Mouse (Mus musculus): ENCODE results near the gene Ing3. TPM values are rescaled to one million over a fixed set of nuclear protein-coding genes. Genes with fewer than 3 reads are reported as not detected.

The Ing3 gene
- polyA plus RNA-seq, 1 experiment from 2014 or later = 64.5 TPM

DNA sequence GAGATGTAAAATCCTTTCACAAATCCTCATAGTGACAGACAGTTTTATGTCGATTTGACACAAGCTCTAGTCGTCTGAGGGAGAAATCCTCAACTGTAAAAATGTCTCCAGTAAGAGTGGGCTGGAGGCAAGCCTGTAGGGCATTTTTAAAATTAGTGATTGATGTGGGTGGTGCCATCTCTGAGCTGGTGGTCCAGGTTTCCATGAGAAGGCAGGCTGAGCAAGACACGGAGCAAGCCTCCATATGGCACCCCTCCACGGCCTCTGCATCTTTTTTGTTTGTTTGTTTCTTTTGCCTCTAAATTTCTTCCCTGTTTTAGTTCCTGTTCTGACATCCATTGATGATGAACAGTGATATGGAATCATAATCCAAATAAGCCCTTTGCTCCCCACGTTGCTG lies 63.1 kb downstream of the Ing3 start:
- Histone ChIP-seq H3K9me3 (replicated peaks) (no peaks in the 10 kb centered on the region), H3K4me3 (replicated peaks) (no peak overlapping the region), H3K4me1 (peaks cover 19% of the 10 kb centered on the region), H3K27me3 (no peaks in the 10 kb centered on the region), H3K9ac (no peak overlapping the region), H3K4me2 (no peak overlapping the region), H3K27ac (no peak overlapping the region), H3K36me3 (0 out of 2 replicates have a peak, but pooled peaks cover 8% of the 10 kb centered on the region)
- WGBS = 66% methylated on average over 5 of the region's 5 CpGs
- ATAC-seq (replicated peaks; ENCODE audit: low FRiP score) = no peak

DNA sequence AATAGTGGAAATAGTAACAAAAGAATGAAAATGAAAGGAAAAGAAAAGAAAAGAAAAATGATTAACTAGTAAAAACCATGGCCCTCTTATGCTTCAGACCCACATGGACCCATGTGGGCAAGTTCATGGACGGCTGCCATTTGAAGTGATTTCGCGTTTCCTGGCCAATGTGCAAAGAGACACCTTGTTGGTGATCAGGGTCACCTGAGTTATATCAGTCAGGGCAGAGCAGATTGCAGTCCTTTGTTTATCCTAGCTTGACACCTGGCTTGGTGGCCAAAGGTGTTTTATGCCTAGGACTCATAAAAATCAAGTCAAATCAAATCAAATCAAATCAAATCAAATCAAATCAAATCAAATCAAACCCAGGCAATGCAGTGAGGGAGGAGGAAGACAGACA lies 64.0 kb downstream of the Ing3 start:
- Histone ChIP-seq H3K4me2 (no peak overlapping the region), H3K36me3 (0 out of 2 replicates have a peak, but pooled peaks cover 8% of the 10 kb centered on the region), H3K4me1 (peaks cover 22% of the 10 kb centered on the region), H3K9ac (no peak overlapping the region), H3K4me3 (replicated peaks) (no peak overlapping the region), H3K27me3 (no peaks in the 10 kb centered on the region), H3K9me3 (replicated peaks) (no peaks in the 10 kb centered on the region), H3K27ac (no peak overlapping the region)
- 90% methylated on average over 3 of the region's 3 CpGs for WGBS
- no peak for ATAC-seq (replicated peaks; ENCODE audit: low FRiP score)

DNA sequence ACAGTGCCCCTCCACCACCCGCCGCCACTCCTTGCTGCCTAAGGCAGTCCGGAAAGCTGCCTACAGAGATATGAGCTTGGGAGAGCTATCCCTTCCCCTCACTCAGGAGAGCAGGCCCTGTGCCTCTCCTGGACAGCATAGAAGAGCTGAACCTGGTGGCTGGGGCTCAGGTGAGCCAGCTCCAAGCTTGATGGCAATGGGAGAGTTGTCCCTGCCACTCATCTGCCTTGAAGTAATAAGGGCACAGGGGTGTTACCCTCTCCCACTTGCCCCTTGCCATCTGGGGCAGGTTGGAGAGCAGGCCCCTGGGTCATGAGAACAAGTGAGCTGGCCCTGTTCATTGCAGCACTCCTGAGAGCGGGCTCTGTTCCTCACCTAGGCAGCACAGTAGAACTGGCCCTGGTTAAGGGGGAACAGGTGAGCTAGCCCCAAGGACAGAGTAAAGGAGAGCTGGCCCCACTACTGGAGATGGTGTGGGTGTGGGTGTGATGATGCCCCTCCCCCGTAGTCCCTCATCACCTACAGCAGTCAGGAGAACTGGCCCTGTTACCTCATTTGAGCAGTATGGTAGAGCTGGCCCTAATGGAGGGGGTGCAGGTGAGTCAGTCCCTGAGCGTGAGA lies 65.0 kb downstream of the Ing3 start:
- Histone ChIP-seq H3K4me2 (no peak overlapping the region), H3K4me3 (replicated peaks) (no peak overlapping the region), H3K4me1 (peaks cover 32% of the 10 kb centered on the region), H3K9ac (no peak overlapping the region), H3K27ac (no peak overlapping the region), H3K9me3 (replicated peaks) (no peaks in the 10 kb centered on the region), H3K36me3 (0 out of 2 replicates have a peak, but pooled peaks cover 8% of the 10 kb centered on the region), H3K27me3 (no peaks in the 10 kb centered on the region)
- ATAC-seq (replicated peaks; ENCODE audit: low FRiP score) = peak; percentile 41; the same call in 1 of the 2 replicates
- 94% methylated on average over 6 of the region's 6 CpGs for WGBS

- WGBS = 62% methylated on average over 7 of the region's 7 CpGs
Measured at GRCm38 (mm10) chr6:22017631-22018030, 68.3 kb downstream of the Ing3 start.

DNA sequence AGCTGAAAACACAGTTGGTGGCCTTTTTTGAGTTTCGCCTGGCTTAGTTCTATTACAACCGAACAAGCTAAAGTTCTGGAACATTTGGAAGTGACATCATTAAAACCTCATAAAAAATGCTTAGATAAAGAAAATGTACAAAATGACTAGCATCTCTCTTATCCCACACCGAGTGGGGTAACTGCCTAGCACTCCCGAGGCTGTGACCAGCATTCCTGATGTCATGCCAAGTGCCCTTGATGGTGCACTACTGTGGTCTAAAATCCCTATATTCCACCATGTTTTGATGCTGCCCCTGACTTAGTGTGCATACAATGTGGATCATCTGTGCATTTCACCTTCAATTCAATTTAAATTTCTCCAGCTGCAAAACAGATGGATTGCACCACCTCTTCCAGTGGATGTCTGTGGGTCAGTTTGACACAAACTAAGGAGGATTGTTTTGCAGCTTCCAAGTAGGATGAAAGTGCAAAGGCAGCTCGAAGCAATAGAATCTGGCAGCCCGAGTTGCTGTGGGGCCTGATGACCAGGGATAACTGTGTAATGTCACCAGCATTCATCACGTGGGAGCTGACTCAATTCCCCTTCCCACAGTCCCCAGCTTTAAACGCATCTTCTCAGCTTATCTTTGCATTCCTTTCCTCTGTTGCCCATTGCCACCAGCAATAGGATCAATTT lies 69.5 kb downstream of the Ing3 start:
- Histone ChIP-seq H3K4me2 (no peak overlapping the region), H3K36me3 (0 out of 2 replicates have a peak, but pooled peaks cover 5% of the 10 kb centered on the region), H3K4me3 (replicated peaks) (no peak overlapping the region), H3K4me1 (peaks cover 22% of the 10 kb centered on the region), H3K9me3 (replicated peaks) (no peaks in the 10 kb centered on the region), H3K9ac (no peak overlapping the region), H3K27ac (peak overlapping the region; percentile 1; the same call in 1 of the 2 replicates), H3K27me3 (no peaks in the 10 kb centered on the region)
- no peak for ATAC-seq (replicated peaks; ENCODE audit: low FRiP score)
- WGBS = 57% methylated on average over 8 of the region's 8 CpGs

More at GRCm38 (mm10) chr6:22017631-22018030, 68.3 kb downstream of the Ing3 start:
- H3K4me1 ChIP-seq = peaks cover 22% of the 10 kb centered on the region
- no peak for ATAC-seq (replicated peaks; ENCODE audit: low FRiP score)
- H3K9ac ChIP-seq = no peak overlapping the region
- no peaks in the 10 kb centered on the region for H3K27me3 ChIP-seq
- 0 out of 2 replicates have a peak, but pooled peaks cover 8% of the 10 kb centered on the region for H3K36me3 ChIP-seq
- no peak overlapping the region for H3K4me2 ChIP-seq
- H3K4me3 ChIP-seq (replicated peaks) = no peak overlapping the region
- no peaks in the 10 kb centered on the region for H3K9me3 ChIP-seq (replicated peaks)
- 0 out of 2 replicates have a peak overlapping the region, but pooled peaks have one; percentile 1 for H3K27ac ChIP-seq

- Histone ChIP-seq H3K4me2 (no peak overlapping the region), H3K9me3 (replicated peaks) (no peaks in the 10 kb centered on the region), H3K4me3 (replicated peaks) (no peak overlapping the region), H3K36me3 (no peaks in the 10 kb centered on the region), H3K27ac (peak overlapping the region; percentile 55), H3K9ac (no peak overlapping the region), H3K4me1 (peaks cover 22% of the 10 kb centered on the region), H3K27me3 (no peaks in the 10 kb centered on the region)
- 41% methylated on average over 10 of the region's 10 CpGs for WGBS
- ATAC-seq (replicated peaks; ENCODE audit: low FRiP score) = 0 out of 2 replicates have a peak, but pooled peaks have one; percentile 10
Measured at GRCm38 (mm10) chr6:22019637-22020036, 70.3 kb downstream of the Ing3 start.

DNA sequence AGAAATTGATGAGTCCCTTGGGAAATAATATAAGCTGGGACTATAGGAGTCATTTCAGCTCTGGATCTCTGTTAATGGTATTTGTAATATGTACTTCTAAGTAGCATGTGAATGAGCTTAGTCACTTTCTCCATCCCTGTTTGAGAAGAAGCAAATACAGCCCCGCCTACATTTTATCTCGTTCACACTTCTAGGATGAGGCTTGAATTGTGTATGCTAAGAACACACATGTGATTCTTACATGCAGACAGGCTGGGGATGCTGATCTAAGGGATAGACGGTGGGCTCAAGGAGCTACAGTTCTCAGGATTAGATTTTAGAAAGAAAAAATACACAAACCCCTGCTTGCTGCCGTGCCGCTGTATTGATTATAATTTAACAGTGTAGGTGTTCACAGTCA lies 71.3 kb downstream of the Ing3 start:
- Histone ChIP-seq H3K36me3 (no peaks in the 10 kb centered on the region), H3K4me3 (replicated peaks) (no peak overlapping the region), H3K27ac (no peak overlapping the region), H3K9me3 (replicated peaks) (no peaks in the 10 kb centered on the region), H3K27me3 (no peaks in the 10 kb centered on the region), H3K4me1 (peaks cover 27% of the 10 kb centered on the region), H3K9ac (no peak overlapping the region), H3K4me2 (no peak overlapping the region)
- WGBS = 82% methylated on average over 5 of the region's 5 CpGs
- no peak for ATAC-seq (replicated peaks; ENCODE audit: low FRiP score)

- H3K4me3 ChIP-seq (replicated peaks) = no peak overlapping the region
- no peak overlapping the region for H3K4me2 ChIP-seq
- no peak for ATAC-seq (replicated peaks; ENCODE audit: low FRiP score)
- no peaks in the 10 kb centered on the region for H3K27me3 ChIP-seq
- H3K4me1 ChIP-seq = peaks cover 30% of the 10 kb centered on the region
- H3K27ac ChIP-seq = no peak overlapping the region
- 71% methylated on average over 3 of the region's 3 CpGs for WGBS
- H3K9me3 ChIP-seq (replicated peaks) = no peaks in the 10 kb centered on the region
- H3K9ac ChIP-seq = no peak overlapping the region
- no peaks in the 10 kb centered on the region for H3K36me3 ChIP-seq
Measured at GRCm38 (mm10) chr6:22021315-22021714, 71.9 kb downstream of the Ing3 start.

DNA sequence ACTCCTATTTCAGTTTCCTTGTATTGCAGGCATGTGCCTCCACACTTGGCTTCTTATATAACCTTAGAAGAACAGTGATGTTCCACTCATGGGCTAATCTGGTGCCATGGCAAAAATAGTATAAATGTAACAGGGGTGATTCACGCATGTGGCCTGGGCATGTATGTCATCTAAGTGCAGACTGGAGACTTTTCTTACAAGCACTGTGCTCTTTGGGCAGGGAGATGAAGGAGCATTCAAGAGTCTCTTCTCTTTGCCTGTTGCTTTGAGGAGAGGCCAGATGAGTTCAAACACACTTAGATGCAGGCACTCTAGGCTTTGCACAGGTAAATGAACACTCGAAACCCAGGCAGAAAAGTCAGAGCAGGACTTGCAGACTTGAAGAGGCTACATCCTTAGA lies 74.8 kb downstream of the Ing3 start:
- 92% methylated on average over 2 of the region's 2 CpGs for WGBS
- Histone ChIP-seq H3K27ac (no peak overlapping the region), H3K4me3 (replicated peaks) (no peak overlapping the region), H3K9me3 (replicated peaks) (no peaks in the 10 kb centered on the region), H3K9ac (no peak overlapping the region), H3K4me2 (no peak overlapping the region), H3K4me1 (peaks cover 21% of the 10 kb centered on the region), H3K36me3 (no peaks in the 10 kb centered on the region), H3K27me3 (no peaks in the 10 kb centered on the region)
- no peak for ATAC-seq (replicated peaks; ENCODE audit: low FRiP score)

Other genes starting within 250 kb of the Ing3 start
- 58.5 and 62.6 TPM in 2 replicates for gene Tspan12, start 97.1 kb upstream of the Ing3 start, polyA plus RNA-seq (2015; fragmentation: Nextera tagmentation; extraction: Ambion mirVana)
- gene Cped1, start 36.3 kb downstream of the Ing3 start, polyA plus RNA-seq (2015; fragmentation: Nextera tagmentation; extraction: Ambion mirVana) = 41.8 and 43.9 TPM in 2 replicates

All from kidney, embryonic 15.5 days (tissue).